Mouse (Mus musculus): ENCODE measurements around the gene 1700025G04Rik.

- TF ChIP-seq POLR2A (IDR thresholded peaks at IDR 0.05; ENCODE audit: low read depth, low read length) (no peak), CTCF (conservative IDR thresholded peaks at IDR 0.05; ENCODE audit: insufficient read depth, insufficient read length, low read depth, low read length) (no peak)
Measured at GRCm38 (mm10) chr1:151872971-151873370, 217.0 kb downstream of the 1700025G04Rik start.
